Mouse (Mus musculus): ENCODE data around the gene Rab34.

The Rab34 gene

GRCm38 (mm10) chr11:78213086-78213817 lies 25.0 kb downstream of the Rab34 start:
- no peak for DNase-seq (ENCODE audit: extremely low spot score, low spot score)

- no peak for DNase-seq (ENCODE audit: extremely low spot score, low spot score)
Measured at GRCm38 (mm10) chr11:78215709-78216317, 27.6 kb downstream of the Rab34 start.

- DNase-seq (ENCODE audit: extremely low spot score, low spot score), result no peak
Measured at GRCm38 (mm10) chr11:78223586-78223985, 35.4 kb downstream of the Rab34 start.

GRCm38 (mm10) chr11:78231518-78231917 lies 43.3 kb downstream of the Rab34 start:
- DNase-seq (ENCODE audit: extremely low spot score, low spot score), result no peak

DNA sequence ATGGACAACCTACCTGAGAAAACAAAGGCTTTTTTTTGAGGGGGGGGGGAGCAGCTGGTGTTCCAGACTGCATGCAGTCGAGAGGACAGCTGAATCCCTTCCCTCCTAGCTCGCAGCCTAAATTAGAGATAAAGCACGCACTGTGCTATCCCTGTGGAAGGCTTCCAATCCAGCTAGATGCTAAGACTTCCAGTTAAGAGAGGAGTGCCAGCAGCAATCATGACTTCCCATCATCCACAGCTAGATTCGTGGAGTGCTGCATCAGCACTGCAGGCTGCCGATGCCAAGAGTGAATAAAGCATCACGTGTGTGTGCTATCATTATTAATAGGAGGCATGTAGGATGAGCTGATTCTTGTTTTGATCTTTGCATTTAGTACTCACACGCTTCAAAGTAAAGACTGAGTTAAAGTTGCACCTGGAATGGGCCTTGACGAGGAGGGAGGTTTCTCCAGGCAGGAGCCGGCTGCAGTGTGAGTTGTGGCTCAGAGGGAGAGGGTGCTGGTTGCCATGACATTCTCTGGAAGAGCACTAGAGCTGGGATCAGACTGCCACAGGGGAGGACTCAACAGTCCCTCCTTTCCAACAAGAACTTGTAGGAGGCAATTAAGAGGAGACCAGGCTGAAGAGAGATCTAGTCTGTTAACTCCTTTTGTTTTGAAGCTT lies 52.1 kb downstream of the Rab34 start:
- DNase-seq (ENCODE audit: extremely low spot score, low spot score), result no peak

All from neural tube, embryonic 10.5 days (tissue).